Mouse (Mus musculus) forebrain, embryonic 11.5 days (tissue): ENCODE data around the gene Decr2. TPM values are rescaled to one million over a fixed set of nuclear protein-coding genes. Genes with fewer than 3 reads are reported as not detected.

Experiments
- ATAC-seq: fragments of 200-750 bp; cut with Nextera tagmentation; replicated peaks from 2 replicates; pipeline ENCODE4 v1.8.0; 2017; ENCODE audit warnings: moderate TSS enrichment; ENCODE audit not compliant: low FRiP score
- DNase-seq: peaks from one replicate; pipeline ENCODE4 v3.0.0-alpha.2; 2017; ENCODE audit warnings: low spot score
- H3K27ac ChIP-seq: fragments of 300-500 bp; sonication (generic); 2 replicates; pipeline ENCODE4 v1.5.1; 2014; ENCODE audit warnings: low read depth, low read length
- H3K27me3 ChIP-seq: fragments of 300-500 bp; sonication (generic); 2 replicates; pipeline ENCODE4 v1.6.1; 2014; ENCODE audit warnings: mild to moderate bottlenecking, low read length, mixed read lengths; ENCODE audit not compliant: control insufficient read depth, insufficient read depth
- H3K36me3 ChIP-seq: fragments of 300-500 bp; sonication (generic); 2 replicates; pipeline ENCODE4 v1.6.1; 2014; ENCODE audit warnings: mild to moderate bottlenecking, low read length, moderate library complexity, mixed read lengths; ENCODE audit not compliant: control insufficient read depth, insufficient read depth
- H3K4me1 ChIP-seq: fragments of 300-500 bp; sonication (generic); replicated peaks from 2 replicates; pipeline ENCODE4 v1.6.1; 2014; ENCODE audit warnings: low read length, mixed read lengths; ENCODE audit not compliant: control insufficient read depth, insufficient read depth
- H3K4me2 ChIP-seq: fragments of 300-500 bp; sonication (generic); 2 replicates; pipeline ENCODE4 v1.6.1; 2014; ENCODE audit warnings: low read depth, mild to moderate bottlenecking, low read length, moderate library complexity, mixed read lengths; ENCODE audit not compliant: severe bottlenecking
- H3K4me3 ChIP-seq: fragments of 300-500 bp; sonication (generic); 2 replicates; pipeline ENCODE4 v1.5.1; 2014; ENCODE audit warnings: low read depth, low read length
- H3K9ac ChIP-seq: fragments of 300-500 bp; sonication (generic); 2 replicates; pipeline ENCODE4 v1.6.1; 2014; ENCODE audit warnings: low read length
- H3K9me3 ChIP-seq: fragments of 300-500 bp; sonication (generic); 2 replicates; pipeline ENCODE4 v1.6.1; 2016; ENCODE audit warnings: low read length, mixed read lengths; ENCODE audit not compliant: control insufficient read depth
- WGBS: fragments of 180-500 bp; shearing (Covaris S2); extraction: QIAGEN DNeasy Blood & Tissue Kit; methylation state at CpG from one replicate; pipeline ENCODE4 v1.1.7; 2014; 5-methylcytosine and 5-hydroxymethylcytosine counted together
- polyA plus RNA-seq: library from polyadenylated mRNA; unstranded; fragments of >200 nt; fragmentation: Nextera tagmentation; extraction: Ambion mirVana; gene quantifications from 2 replicates; pipeline ENCODE4 v1.2.1, GENCODE M21; 2014

Gene Decr2
- polyA plus RNA-seq, 1 experiment from 2014 or later = 24.6 TPM

- H3K4me3 ChIP-seq = no peak overlapping the region
- H3K4me2 ChIP-seq = no peak overlapping the region
- no peaks in the 10 kb centered on the region for H3K36me3 ChIP-seq
- no peak overlapping the region for H3K9ac ChIP-seq
- ATAC-seq = no peak
- H3K27me3 ChIP-seq = no peaks in the 10 kb centered on the region
- 42% methylated on average over 2 of the region's 2 CpGs for WGBS
- H3K27ac ChIP-seq = no peak overlapping the region
- no peaks in the 10 kb centered on the region for H3K9me3 ChIP-seq
- no peak for DNase-seq
- no peaks in the 10 kb centered on the region for H3K4me1 ChIP-seq
These were observed 9.3 kb downstream of the Decr2 start for GRCm38 (mm10) chr17:26080867-26081266.

- Histone ChIP-seq H3K27ac (no peak overlapping the region), H3K27me3 (no peaks in the 10 kb centered on the region), H3K4me1 (no peaks in the 10 kb centered on the region), H3K9me3 (no peaks in the 10 kb centered on the region), H3K9ac (no peak overlapping the region), H3K4me3 (no peak overlapping the region), H3K4me2 (no peak overlapping the region), H3K36me3 (no peaks in the 10 kb centered on the region)
- 78% methylated on average over 2 of the region's 2 CpGs for WGBS
- ATAC-seq = no peak
- DNase-seq = no peak
These were observed 11.3 kb downstream of the Decr2 start for GRCm38 (mm10) chr17:26078851-26079250.

GRCm38 (mm10) chr17:26075246-26075645 lies 14.9 kb downstream of the Decr2 start:
- Histone ChIP-seq H3K27ac (no peak overlapping the region), H3K36me3 (no peaks in the 10 kb centered on the region), H3K4me1 (no peaks in the 10 kb centered on the region), H3K9me3 (no peaks in the 10 kb centered on the region), H3K4me3 (no peak overlapping the region), H3K9ac (no peak overlapping the region), H3K27me3 (no peaks in the 10 kb centered on the region; the same call in 1 of the 2 replicates), H3K4me2 (no peak overlapping the region)
- no peak for ATAC-seq
- WGBS = 79% methylated on average over 3 of the region's 3 CpGs
- no peak for DNase-seq

GRCm38 (mm10) chr17:26070136-26070535 lies 20.0 kb downstream of the Decr2 start:
- peak overlapping the region; percentile 72; the same call in 1 of the 2 replicates for H3K4me3 ChIP-seq
- no peak overlapping the region for H3K9ac ChIP-seq
- ATAC-seq = no peak
- DNase-seq = no peak
- H3K9me3 ChIP-seq = no peaks in the 10 kb centered on the region
- H3K36me3 ChIP-seq = 0 out of 2 replicates have a peak, but pooled peaks cover under 1% of the 10 kb centered on the region
- WGBS = 48% methylated on average over 6 of the region's 6 CpGs
- peak overlapping the region; percentile 98 for H3K4me2 ChIP-seq
- no peaks in the 10 kb centered on the region; the same call in 1 of the 2 replicates for H3K27me3 ChIP-seq
- H3K27ac ChIP-seq = no peak overlapping the region
- peaks cover 13% of the 10 kb centered on the region for H3K4me1 ChIP-seq

- peak within 1 kb of the TSS; percentile 83 for H3K9ac ChIP-seq
- no peaks in the 10 kb centered on the region; the same call in 1 of the 2 replicates for H3K27me3 ChIP-seq
- peak within 1 kb of the TSS; percentile 48; the same call in 1 of the 2 replicates for H3K27ac ChIP-seq
- 0 out of 2 replicates have a peak, but pooled peaks cover 3% of the 10 kb centered on the region for H3K36me3 ChIP-seq
- DNase-seq = peak; percentile 94
- ATAC-seq = peak; percentile 94
- H3K4me1 ChIP-seq = peaks cover 13% of the 10 kb centered on the region
- WGBS = under 1% methylated on average over 94 of the region's 94 CpGs
- no peaks in the 10 kb centered on the region for H3K9me3 ChIP-seq
- H3K4me3 ChIP-seq = peak within 1 kb of the TSS; percentile 72
- H3K4me2 ChIP-seq = peak within 1 kb of the TSS; percentile 98
These were observed 21.1 kb downstream of the Decr2 start, which contains the start of gene Rab11fip3 for GRCm38 (mm10) chr17:26068831-26069739. TSS of gene Rab11fip3 (minus strand) at chr17:26069555.

GRCm38 (mm10) chr17:26068024-26068830 lies 21.9 kb downstream of the Decr2 start:
- 0 out of 2 replicates have a peak, but pooled peaks have one; percentile 7 for ATAC-seq
- Histone ChIP-seq H3K27ac (no peak overlapping the region), H3K4me3 (peak overlapping the region; percentile 72), H3K4me2 (peak overlapping the region; percentile 98), H3K9me3 (no peaks in the 10 kb centered on the region), H3K36me3 (0 out of 2 replicates have a peak, but pooled peaks cover 3% of the 10 kb centered on the region), H3K9ac (peak overlapping the region; percentile 83), H3K4me1 (peaks cover 13% of the 10 kb centered on the region), H3K27me3 (no peaks in the 10 kb centered on the region; the same call in 1 of the 2 replicates)
- 2% methylated on average over 44 of the region's 44 CpGs for WGBS
- peak; percentile 64 for DNase-seq

- DNase-seq (no peak), ATAC-seq (no peak)
- no peaks in the 10 kb centered on the region for H3K27me3 ChIP-seq
- 92% methylated on average over 7 of the region's 7 CpGs for WGBS
- no peaks in the 10 kb centered on the region for H3K9me3 ChIP-seq
- 0 out of 2 replicates have a peak, but pooled peaks cover 3% of the 10 kb centered on the region for H3K36me3 ChIP-seq
- no peak overlapping the region; the same call in 1 of the 2 replicates for H3K9ac ChIP-seq
- H3K4me3 ChIP-seq = peak overlapping the region; percentile 72
- H3K27ac ChIP-seq = no peak overlapping the region
- H3K4me2 ChIP-seq = peak overlapping the region; percentile 98
- peaks cover 13% of the 10 kb centered on the region for H3K4me1 ChIP-seq
These were observed 23.6 kb downstream of the Decr2 start for GRCm38 (mm10) chr17:26066488-26067020.

- 0 out of 2 replicates have a peak, but pooled peaks cover 3% of the 10 kb centered on the region for H3K36me3 ChIP-seq
- H3K27ac ChIP-seq = no peak overlapping the region
- DNase-seq (no peak), ATAC-seq (no peak)
- H3K27me3 ChIP-seq = no peaks in the 10 kb centered on the region
- H3K4me1 ChIP-seq = peaks cover 13% of the 10 kb centered on the region
- H3K9me3 ChIP-seq = no peaks in the 10 kb centered on the region
- no peak overlapping the region for H3K4me3 ChIP-seq
- 79% methylated on average over 6 of the region's 6 CpGs for WGBS
- 0 out of 2 replicates have a peak overlapping the region, but pooled peaks have one; percentile 6 for H3K4me2 ChIP-seq
- no peak overlapping the region for H3K9ac ChIP-seq
These were observed 25.2 kb downstream of the Decr2 start for GRCm38 (mm10) chr17:26064916-26065315.
